18 mouse cellular contexts compared by ENCODE assay signal in genomic region chr17:6052801-6053200, GRCm38 (mm10).
"Had no signal": no experiment of that assay in that cellular context is flagged by ENCODE, and none has a peak within 500 bp of the region (broad histone marks: within the 10 kb centered on the region; RNA-seq: fewer than 3 reads in every experiment).

No protein-coding gene starts in this region.

- H3K27ac ChIP-seq: liver, embryonic 12.5 days; liver, embryonic 14.5 days; midbrain, embryonic 13.5 days; neural tube, embryonic 12.5 days; neural tube, embryonic 15.5 days; stomach, embryonic 15.5 days; stomach, postnatal 0 days had no signal

- H3K4me2 ChIP-seq: liver, embryonic 12.5 days; lung, embryonic 14.5 days; midbrain, embryonic 11.5 days; midbrain, embryonic 13.5 days; neural tube, embryonic 12.5 days; neural tube, embryonic 15.5 days; stomach, embryonic 15.5 days had no signal

- H3K9me3 ChIP-seq: liver, embryonic 12.5 days; midbrain, embryonic 13.5 days; neural tube, embryonic 12.5 days; neural tube, embryonic 15.5 days; stomach, embryonic 15.5 days had no signal

- H3K9ac ChIP-seq: liver, embryonic 12.5 days; liver, embryonic 14.5 days; lung, embryonic 14.5 days; midbrain, embryonic 13.5 days; neural tube, embryonic 12.5 days; neural tube, embryonic 15.5 days; stomach, embryonic 15.5 days had no signal

- H3K4me1 ChIP-seq: liver, embryonic 12.5 days; midbrain, embryonic 13.5 days; neural tube, embryonic 12.5 days; neural tube, embryonic 15.5 days; stomach, embryonic 15.5 days had no signal

- ATAC-seq: liver, embryonic 12.5 days; midbrain, embryonic 13.5 days; midbrain, embryonic 16.5 days had no signal

- H3K4me3 ChIP-seq: liver, embryonic 12.5 days; midbrain, embryonic 13.5 days; myocyte; neural tube, embryonic 12.5 days; neural tube, embryonic 15.5 days; stomach, embryonic 15.5 days had no signal

- DNase-seq: lung, adult 18-20 months; lung, embryonic 14.5 days; lung, postnatal 10 days; lung, postnatal 4 days; right cerebral cortex, adult 18-20 months; thymus, adult 2 months; thymus, postnatal 25 days; thymus, postnatal 4 days had no signal

- H3K27me3 ChIP-seq: liver, embryonic 12.5 days; midbrain, embryonic 13.5 days; neural tube, embryonic 12.5 days; neural tube, embryonic 15.5 days; stomach, embryonic 15.5 days had no signal
